Mouse (Mus musculus): ENCODE data around the gene Eif2b4.

The Eif2b4 gene

DNA sequence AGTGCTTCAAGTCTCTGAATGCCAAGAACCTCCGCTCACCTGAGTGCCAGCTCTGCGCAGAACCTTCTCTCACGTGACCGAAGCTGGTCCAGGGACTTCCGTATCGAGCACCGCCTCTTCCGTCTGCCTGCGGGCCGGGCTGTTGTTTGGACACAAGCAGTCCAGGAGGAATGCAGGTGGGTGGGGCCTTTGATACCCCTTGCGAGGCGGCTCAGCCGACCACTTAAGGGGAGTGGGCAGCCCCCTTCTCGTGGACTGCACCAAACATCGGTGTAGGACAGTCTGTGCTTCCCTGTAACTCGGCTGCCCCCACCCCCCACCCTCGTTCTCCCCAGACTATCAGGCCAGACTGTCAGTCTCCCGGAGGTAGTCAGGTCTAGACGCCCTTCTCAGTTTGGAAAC is 39.1 kb downstream of the Eif2b4 start, which contains the start of gene Mpv17:
Gene Mpv17, minus strand, starts transcription at position 100 of the 402 bp plus-strand sequence.
- peak; percentile 85 for DNase-seq (ENCODE audit: low read depth)

DNA sequence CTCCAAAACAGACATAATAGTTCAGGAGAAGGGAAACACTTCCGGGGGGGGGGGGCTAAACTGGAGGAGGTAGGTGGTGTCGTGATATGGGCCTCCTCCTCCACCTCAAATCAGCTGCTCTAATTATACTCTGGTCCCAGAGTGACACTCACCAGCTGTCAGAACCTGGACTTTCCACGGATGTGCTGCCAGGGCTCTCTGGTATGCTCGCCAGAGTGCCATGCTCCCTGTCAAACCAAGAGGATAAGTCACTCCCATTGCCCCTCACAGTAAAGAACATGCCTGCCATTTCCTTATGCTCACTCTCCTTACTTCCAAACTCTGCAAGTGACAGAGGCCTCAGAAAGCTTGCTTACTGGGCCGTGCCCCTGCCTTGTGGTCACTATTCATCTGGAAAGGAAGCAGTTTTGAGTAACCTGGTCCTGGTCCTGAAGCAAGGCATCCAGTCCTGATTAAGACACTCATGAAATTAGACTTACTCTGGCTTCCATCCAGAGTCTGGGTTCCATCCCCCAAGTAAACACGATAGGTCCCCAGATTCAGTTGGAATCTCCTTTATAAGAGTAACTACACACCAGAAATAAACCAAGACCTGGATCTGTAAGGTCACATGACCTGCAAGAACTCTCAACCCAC is 39.6 kb downstream of the Eif2b4 start:
- no peak for DNase-seq (ENCODE audit: low read depth)

DNA sequence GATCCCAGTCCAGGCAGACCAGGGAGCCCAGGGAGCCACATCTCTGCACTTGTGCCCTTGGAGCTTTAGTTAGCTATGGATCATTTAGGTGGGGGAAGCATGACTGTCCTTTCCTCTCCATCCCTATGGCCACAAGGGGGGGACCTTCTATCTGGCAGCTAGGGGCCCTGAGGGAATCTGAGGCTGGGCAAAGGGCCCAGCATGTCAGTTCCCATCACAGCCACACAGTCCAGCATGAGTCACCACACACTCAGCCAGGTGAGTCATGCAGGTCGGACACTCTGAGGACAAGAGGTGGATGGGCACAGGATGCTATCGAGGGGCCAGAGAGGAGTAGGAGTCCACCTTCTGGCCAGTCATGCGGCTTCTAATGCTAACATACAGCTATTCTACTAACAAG is 41.5 kb downstream of the Eif2b4 start:
- no peak for DNase-seq (ENCODE audit: low read depth)

DNA sequence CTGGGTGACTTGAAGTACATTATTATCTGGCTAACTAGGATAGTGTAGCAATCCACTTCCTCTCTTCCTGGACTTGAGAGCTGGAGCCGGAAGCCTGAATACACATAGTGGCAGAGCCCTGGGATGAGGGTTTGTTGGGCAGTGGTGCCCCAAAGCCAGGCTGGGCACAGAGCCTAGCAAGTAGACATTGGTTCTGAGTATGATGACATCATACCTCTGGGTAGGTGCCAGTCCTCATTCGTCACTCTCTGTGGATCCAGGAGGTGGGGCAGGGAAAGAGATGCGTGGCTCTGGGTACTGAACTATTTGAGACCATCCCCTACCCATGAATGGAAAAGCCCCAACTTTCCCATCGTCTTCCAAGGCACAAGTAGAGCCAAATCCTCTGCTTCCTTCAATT is 43.4 kb downstream of the Eif2b4 start:
- DNase-seq (ENCODE audit: low read depth) = no peak

DNA sequence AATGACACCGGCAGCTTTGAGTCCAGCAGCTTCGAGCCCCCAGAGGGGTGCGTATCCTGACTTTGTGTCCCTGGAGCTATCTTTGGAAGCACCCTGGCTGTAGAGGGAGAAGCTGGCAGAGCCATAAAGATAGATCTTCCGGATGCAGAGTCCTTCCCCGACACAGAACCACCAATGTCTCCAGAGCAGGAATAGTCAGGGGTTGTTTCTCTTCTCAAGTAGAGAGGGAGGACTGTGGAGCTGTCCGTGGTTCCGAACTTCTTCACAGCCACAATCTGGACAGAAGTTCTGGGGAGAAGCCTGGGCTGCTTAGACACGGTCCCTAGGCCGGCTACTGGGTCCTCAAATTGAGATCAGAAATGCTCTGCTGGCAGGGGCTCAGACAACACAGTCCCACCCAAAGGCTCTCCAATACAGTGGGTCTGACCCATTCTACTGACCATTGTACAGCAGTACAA is 54.2 kb downstream of the Eif2b4 start:
- no peak for DNase-seq (ENCODE audit: low read depth)

DNA sequence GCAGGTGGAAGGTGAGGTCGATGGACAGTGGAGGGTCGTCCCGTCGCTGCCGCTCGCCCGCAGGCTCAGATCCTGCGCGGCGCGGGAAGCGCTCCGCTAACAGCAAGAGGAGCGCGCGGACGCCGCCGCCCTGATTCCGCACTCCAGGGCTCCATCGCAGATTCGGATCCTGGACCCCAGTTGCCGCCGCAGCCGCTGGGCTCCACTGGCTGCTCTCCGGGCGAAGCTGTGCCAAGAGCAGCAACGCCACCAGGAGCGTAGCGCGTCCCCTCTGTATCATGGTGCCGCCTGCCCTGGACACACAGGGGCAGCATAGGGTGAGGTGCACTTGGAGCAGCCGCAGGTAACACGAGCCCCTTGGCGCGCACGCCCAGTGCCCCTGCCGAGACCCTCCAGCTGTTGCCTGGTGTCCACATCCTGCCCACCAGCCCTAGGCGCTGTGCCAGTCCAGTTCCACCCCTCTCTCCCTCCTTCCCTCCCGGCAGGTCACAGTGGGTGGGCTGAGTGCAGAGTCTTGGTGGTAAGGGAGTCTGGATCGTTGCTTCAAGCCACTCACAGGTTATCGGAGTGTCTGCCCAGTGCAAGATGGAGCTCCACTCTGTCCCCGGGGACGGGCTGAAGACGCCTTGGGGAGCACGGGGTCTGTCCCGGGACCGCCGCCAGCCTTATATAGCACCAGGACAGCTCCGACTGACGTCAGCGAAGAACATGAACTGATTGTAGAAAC is 54.8 kb downstream of the Eif2b4 start, which contains the start of gene Ucn:
Gene Ucn, minus strand, starts transcription at position 589 of the 727 bp plus-strand sequence.
- no peak for DNase-seq (ENCODE audit: low read depth)

DNA sequence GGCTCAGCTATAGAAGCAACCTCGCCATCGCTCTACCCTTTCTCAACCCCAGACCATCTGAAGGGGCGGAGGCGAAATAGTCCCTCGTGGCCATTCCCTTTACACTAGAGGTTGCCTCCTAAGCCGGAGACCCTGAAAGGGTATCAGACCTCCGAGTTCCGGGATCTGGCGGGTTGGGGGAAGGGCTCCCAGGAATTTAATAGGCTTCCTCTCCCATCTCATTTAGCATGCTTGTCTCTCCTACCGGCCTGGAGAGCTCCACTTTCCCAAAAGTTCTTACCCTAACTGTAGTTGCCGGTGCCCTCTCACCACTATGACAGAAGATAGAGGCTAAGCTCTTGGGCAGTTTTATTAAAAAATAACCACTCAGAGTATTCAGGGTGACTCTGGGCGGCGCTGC is 55.6 kb downstream of the Eif2b4 start:
- no peak for DNase-seq (ENCODE audit: low read depth)

Data from induced T-regulatory cell, adult 2 months (primary cell).